Mouse (Mus musculus): ENCODE measurements at regions not wholly inside any gene's neighbourhood (a gene's known extent, or its start where the extent isn't known, plus 50 kb on each side); places are given as distances from the start of the nearest gene placed in this dataset.

- DNase-seq (ENCODE audit: low read depth): peak; percentile 13
These were observed 188.4 kb downstream of the Phlda1 start for GRCm38 (mm10) chr10:111694227-111695200.

GRCm38 (mm10) chr10:111695918-111696760 is 190.1 kb downstream of the Phlda1 start:
- no peak for DNase-seq (ENCODE audit: low read depth)

GRCm38 (mm10) chr10:111696987-111697386 is 190.9 kb downstream of the Phlda1 start:
- DNase-seq (ENCODE audit: low read depth): peak; percentile 50

- no peak for DNase-seq (ENCODE audit: low read depth)
These were observed 193.7 kb downstream of the Phlda1 start for GRCm38 (mm10) chr10:111699557-111700508.

- no peak for DNase-seq (ENCODE audit: low read depth)
These were observed 194.5 kb downstream of the Phlda1 start for GRCm38 (mm10) chr10:111700570-111700969.

- peak; percentile 52 for DNase-seq (ENCODE audit: low read depth)
These were observed 195.1 kb downstream of the Phlda1 start for GRCm38 (mm10) chr10:111701138-111701537.

- DNase-seq (ENCODE audit: low read depth): no peak
These were observed 196.3 kb downstream of the Phlda1 start for GRCm38 (mm10) chr10:111702435-111702834.

- no peak for DNase-seq (ENCODE audit: low read depth)
These were observed 197.4 kb downstream of the Phlda1 start for GRCm38 (mm10) chr10:111703447-111703846.

- DNase-seq (ENCODE audit: low read depth): no peak
These were observed 205.5 kb downstream of the Phlda1 start for GRCm38 (mm10) chr10:111711519-111712113.

GRCm38 (mm10) chr10:111712991-111713390 is 206.9 kb downstream of the Phlda1 start:
- no peak for DNase-seq (ENCODE audit: low read depth)

- DNase-seq (ENCODE audit: low read depth): no peak
These were observed 207.6 kb downstream of the Phlda1 start for GRCm38 (mm10) chr10:111713676-111714075.

- no peak for DNase-seq (ENCODE audit: low read depth)
These were observed 209.1 kb downstream of the Phlda1 start for GRCm38 (mm10) chr10:111715172-111715571.

GRCm38 (mm10) chr10:111719632-111720031 is 213.5 kb downstream of the Phlda1 start:
- DNase-seq (ENCODE audit: low read depth): peak; percentile 46

GRCm38 (mm10) chr10:111721068-111721467 is 215.0 kb downstream of the Phlda1 start:
- DNase-seq (ENCODE audit: low read depth): no peak

GRCm38 (mm10) chr10:111723885-111724284 is 217.8 kb downstream of the Phlda1 start:
- no peak for DNase-seq (ENCODE audit: low read depth)

GRCm38 (mm10) chr10:111724574-111725414 is 218.7 kb downstream of the Phlda1 start:
- DNase-seq (ENCODE audit: low read depth): no peak

GRCm38 (mm10) chr10:111736026-111736425 is 229.9 kb downstream of the Phlda1 start:
- no peak for DNase-seq (ENCODE audit: low read depth)

GRCm38 (mm10) chr10:111739471-111740138 is 232.9 kb upstream of the Krr1 start:
- no peak for DNase-seq (ENCODE audit: low read depth)

- DNase-seq (ENCODE audit: low read depth): no peak
These were observed 231.7 kb upstream of the Krr1 start for GRCm38 (mm10) chr10:111740586-111741265.
